Mouse (Mus musculus): ENCODE measurements around the gene Olfm2. TPM values are rescaled to one million over a fixed set of nuclear protein-coding genes. Genes with fewer than 3 reads are reported as not detected.

The Olfm2 gene
- polyA plus RNA-seq, 1 experiment from 2014 or later = 0.34 TPM

- no peak for DNase-seq
- 83% methylated on average over 6 of the region's 6 CpGs for WGBS (ENCODE audit: insufficient replicate concordance)
- no peaks in the 10 kb centered on the region for H3K9me3 ChIP-seq (ENCODE audit: low read length)
- no peak overlapping the region for H3K4me2 ChIP-seq (ENCODE audit: low read depth, low read length)
- ATAC-seq = no peak
- TF ChIP-seq CTCF (IDR thresholded peaks at IDR 0.05; ENCODE audit: low read depth) = no peak
- no peak for TF ChIP-seq EP300 (IDR thresholded peaks at IDR 0.05; ENCODE audit: low read depth)
- H3K27ac ChIP-seq (ENCODE audit: low read depth) = no peak overlapping the region
- H3K9ac ChIP-seq (replicated peaks) = no peak overlapping the region
- no peaks in the 10 kb centered on the region for H3K36me3 ChIP-seq (replicated peaks; ENCODE audit: insufficient read depth, low read length)
- H3K4me3 ChIP-seq (ENCODE audit: low read depth, low read length) = no peak overlapping the region
- H3K27me3 ChIP-seq (ENCODE audit: insufficient read depth, low read length) = 0 out of 2 replicates have a peak, but pooled peaks cover 3% of the 10 kb centered on the region
- peaks cover 8% of the 10 kb centered on the region for H3K4me1 ChIP-seq (ENCODE audit: insufficient read depth)
These were observed 12.7 kb upstream of the Olfm2 start for GRCm38 (mm10) chr9:20758896-20759295.

- DNase-seq = no peak
- no peak for ATAC-seq
- 0 out of 2 replicates have a peak, but pooled peaks cover 3% of the 10 kb centered on the region for H3K27me3 ChIP-seq (ENCODE audit: insufficient read depth, low read length)
- no peaks in the 10 kb centered on the region for H3K9me3 ChIP-seq (ENCODE audit: low read length)
- H3K4me1 ChIP-seq (ENCODE audit: insufficient read depth) = peaks cover 8% of the 10 kb centered on the region
- H3K27ac ChIP-seq (ENCODE audit: low read depth) = no peak overlapping the region
- WGBS (ENCODE audit: insufficient replicate concordance) = 66% methylated on average over 2 of the region's 2 CpGs
- H3K4me3 ChIP-seq (ENCODE audit: low read depth, low read length) = no peak overlapping the region
- H3K9ac ChIP-seq (replicated peaks) = no peak overlapping the region
- no peaks in the 10 kb centered on the region for H3K36me3 ChIP-seq (replicated peaks; ENCODE audit: insufficient read depth, low read length)
- TF ChIP-seq EP300 (IDR thresholded peaks at IDR 0.05; ENCODE audit: low read depth) (no peak), CTCF (IDR thresholded peaks at IDR 0.05; ENCODE audit: low read depth) (no peak)
- no peak overlapping the region for H3K4me2 ChIP-seq (ENCODE audit: low read depth, low read length)
These were observed 12.1 kb upstream of the Olfm2 start for GRCm38 (mm10) chr9:20758243-20758642.

GRCm38 (mm10) chr9:20757087-20757955 lies 11.2 kb upstream of the Olfm2 start:
- TF ChIP-seq CTCF (IDR thresholded peaks at IDR 0.05; ENCODE audit: low read depth) (peak; percentile 93), EP300 (IDR thresholded peaks at IDR 0.05; ENCODE audit: low read depth) (peak; percentile 72; the same call in 1 of the 2 replicates)
- Histone ChIP-seq H3K27me3 (ENCODE audit: insufficient read depth, low read length) (0 out of 2 replicates have a peak, but pooled peaks cover 3% of the 10 kb centered on the region), H3K9me3 (ENCODE audit: low read length) (no peaks in the 10 kb centered on the region), H3K27ac (ENCODE audit: low read depth) (0 out of 2 replicates have a peak overlapping the region, but pooled peaks have one; percentile 11), H3K4me2 (ENCODE audit: low read depth, low read length) (no peak overlapping the region), H3K4me3 (ENCODE audit: low read depth, low read length) (no peak overlapping the region), H3K9ac (replicated peaks) (no peak overlapping the region), H3K4me1 (ENCODE audit: insufficient read depth) (peaks cover 8% of the 10 kb centered on the region), H3K36me3 (replicated peaks; ENCODE audit: insufficient read depth, low read length) (no peaks in the 10 kb centered on the region)
- DNase-seq = peak; percentile 84
- ATAC-seq = peak; percentile 90
- whole genome bisulfite sequencing (ENCODE audit: insufficient replicate concordance) = 51% methylated on average over 6 of the region's 6 CpGs

- H3K9ac ChIP-seq (replicated peaks) = no peak overlapping the region
- no peak overlapping the region for H3K4me2 ChIP-seq (ENCODE audit: low read depth, low read length)
- H3K9me3 ChIP-seq (ENCODE audit: low read length) = no peaks in the 10 kb centered on the region
- H3K4me3 ChIP-seq (ENCODE audit: low read depth, low read length) = no peak overlapping the region
- no peaks in the 10 kb centered on the region for H3K27me3 ChIP-seq (ENCODE audit: insufficient read depth, low read length)
- TF ChIP-seq EP300 (IDR thresholded peaks at IDR 0.05; ENCODE audit: low read depth) = no peak
- TF ChIP-seq CTCF (IDR thresholded peaks at IDR 0.05; ENCODE audit: low read depth) = no peak
- H3K4me1 ChIP-seq (ENCODE audit: insufficient read depth) = peaks cover 8% of the 10 kb centered on the region
- H3K36me3 ChIP-seq (replicated peaks; ENCODE audit: insufficient read depth, low read length) = no peaks in the 10 kb centered on the region
- WGBS (ENCODE audit: insufficient replicate concordance) = 72% methylated on average over 4 of the region's 4 CpGs
- ATAC-seq (no peak), DNase-seq (no peak)
- no peak overlapping the region for H3K27ac ChIP-seq (ENCODE audit: low read depth)
These were observed 10.0 kb upstream of the Olfm2 start for GRCm38 (mm10) chr9:20756081-20756700.

GRCm38 (mm10) chr9:20754335-20754734 lies 8.2 kb upstream of the Olfm2 start:
- DNase-seq (no peak), ATAC-seq (no peak)
- no peak overlapping the region for H3K4me2 ChIP-seq (ENCODE audit: low read depth, low read length)
- H3K9ac ChIP-seq (replicated peaks) = no peak overlapping the region
- H3K27me3 ChIP-seq (ENCODE audit: insufficient read depth, low read length) = no peaks in the 10 kb centered on the region
- peaks cover 8% of the 10 kb centered on the region for H3K4me1 ChIP-seq (ENCODE audit: insufficient read depth)
- H3K9me3 ChIP-seq (ENCODE audit: low read length) = no peaks in the 10 kb centered on the region
- TF ChIP-seq CTCF (IDR thresholded peaks at IDR 0.05; ENCODE audit: low read depth) (no peak), EP300 (IDR thresholded peaks at IDR 0.05; ENCODE audit: low read depth) (no peak)
- no peak overlapping the region for H3K27ac ChIP-seq (ENCODE audit: low read depth)
- H3K36me3 ChIP-seq (replicated peaks; ENCODE audit: insufficient read depth, low read length) = no peaks in the 10 kb centered on the region
- whole genome bisulfite sequencing (ENCODE audit: insufficient replicate concordance) = 76% methylated on average over 2 of the region's 2 CpGs
- no peak overlapping the region for H3K4me3 ChIP-seq (ENCODE audit: low read depth, low read length)

- TF ChIP-seq CTCF (IDR thresholded peaks at IDR 0.05; ENCODE audit: low read depth) (peak; percentile 16; the same call in 1 of the 2 replicates), EP300 (IDR thresholded peaks at IDR 0.05; ENCODE audit: low read depth) (no peak)
- 35% methylated on average over 6 of the region's 6 CpGs for WGBS (ENCODE audit: insufficient replicate concordance)
- DNase-seq (no peak), ATAC-seq (peak; percentile 84)
- Histone ChIP-seq H3K27ac (ENCODE audit: low read depth) (no peak overlapping the region), H3K9me3 (ENCODE audit: low read length) (no peaks in the 10 kb centered on the region), H3K9ac (replicated peaks) (no peak overlapping the region), H3K4me1 (ENCODE audit: insufficient read depth) (no peaks in the 10 kb centered on the region), H3K27me3 (ENCODE audit: insufficient read depth, low read length) (peaks cover 12% of the 10 kb centered on the region), H3K4me3 (ENCODE audit: low read depth, low read length) (no peak overlapping the region), H3K36me3 (replicated peaks; ENCODE audit: insufficient read depth, low read length) (no peaks in the 10 kb centered on the region), H3K4me2 (ENCODE audit: low read depth, low read length) (no peak overlapping the region)
These were observed 5.4 kb upstream of the Olfm2 start for GRCm38 (mm10) chr9:20751477-20752029.

All from liver, postnatal 0 days (tissue).